Mouse (Mus musculus) MEL (cell line): Measurements from ENCODE around the gene Spry1. TPM values are rescaled to one million over a fixed set of nuclear protein-coding genes. Genes with fewer than 3 reads are reported as not detected.

Experiments used
- DNase-seq: peaks from one replicate; pipeline ENCODE4 v3.0.0; 2011; ENCODE audit warnings: low read depth, low spot score
- H3K27ac ChIP-seq: 2 replicates; pipeline ENCODE4 v1.5.1; 2012; ENCODE audit warnings: low read depth, mild to moderate bottlenecking, control low read depth, low read length, moderate library complexity; ENCODE audit not compliant: control insufficient read depth
- H3K27me3 ChIP-seq, 2 experiments: fragments of 150-350 bp in 1 of 2; sonication (generic) in 1 of 2; 2 replicates each; pipeline ENCODE4 v1.6.1; 2012; ENCODE audit warnings: low read length in 2 of 2, mild to moderate bottlenecking in 2 of 2, improper control_type of control experiment in 1 of 2, moderate library complexity in 1 of 2; ENCODE audit not compliant: insufficient read depth in 2 of 2, control insufficient read depth in 1 of 2
- H3K36me3 ChIP-seq, 2 experiments: 2 replicates each; pipeline ENCODE4 v1.6.1; 2012 to 2014; ENCODE audit warnings: low read length in 2 of 2, improper control_type of control experiment in 1 of 2, inconsistent platforms in 1 of 2, mild to moderate bottlenecking in 1 of 2; ENCODE audit not compliant: insufficient read depth in 2 of 2, control insufficient read depth in 1 of 2
- H3K4me1 ChIP-seq, 2 experiments: fragments of 150-350 bp in 1 of 2; sonication (generic) in 1 of 2; 2 replicates each; pipeline ENCODE4 v1.6.1; 2012; ENCODE audit warnings: low read length in 2 of 2, improper control_type of control experiment in 1 of 2, mild to moderate bottlenecking in 1 of 2; ENCODE audit not compliant: insufficient read depth in 2 of 2, control insufficient read depth in 1 of 2
- H3K4me3 ChIP-seq, 2 experiments: fragments of 150-350 bp in 1 of 2; sonication (generic) in 1 of 2; 2 replicates each; pipeline ENCODE4 v1.5.1; 2012; ENCODE audit warnings: low read depth in 2 of 2, low read length in 2 of 2, mild to moderate bottlenecking in 2 of 2, moderate library complexity in 2 of 2, control low read depth in 1 of 2, improper control_type of control experiment in 1 of 2; ENCODE audit not compliant: control insufficient read depth in 1 of 2, insufficient read depth in 1 of 2
- H3K79me2 ChIP-seq: 2 replicates; pipeline ENCODE4 v1.6.1; 2012; ENCODE audit warnings: mild to moderate bottlenecking, low read length, moderate library complexity; ENCODE audit not compliant: control insufficient read depth, poor library complexity, insufficient read depth
- H3K9ac ChIP-seq: 2 replicates; pipeline ENCODE4 v1.6.1; 2012; ENCODE audit warnings: low read depth, mild to moderate bottlenecking, control low read depth, low read length, moderate library complexity; ENCODE audit not compliant: control insufficient read depth, poor library complexity, severe bottlenecking
- H3K9me3 ChIP-seq: fragments of 150-350 bp; sonication (generic); replicated peaks from 2 replicates; pipeline ENCODE4 v1.6.1; 2012; ENCODE audit warnings: mild to moderate bottlenecking, low read length, improper control_type of control experiment, moderate library complexity; ENCODE audit not compliant: insufficient read depth
- CHD1 ChIP-seq: IDR thresholded peaks from 2 replicates; pipeline ENCODE4 v1.6.1; 2012; ENCODE audit warnings: low read depth, mild to moderate bottlenecking, inconsistent platforms, low read length, improper control_type of control experiment
- CTCF ChIP-seq, 3 experiments: IDR thresholded peaks in 2 of 3; conservative IDR thresholded peaks in 1 of 3; 2 replicates each; pipeline ENCODE4 v1.5.1; 2011 to 2012; ENCODE audit warnings: low read length in 3 of 3, low read depth in 2 of 3, mild to moderate bottlenecking in 2 of 3, improper control_type of control experiment in 1 of 3, inconsistent platforms in 1 of 3, mixed read lengths in 1 of 3, moderate library complexity in 1 of 3; ENCODE audit not compliant: control insufficient read depth in 1 of 3, insufficient read depth in 1 of 3, poor library complexity in 1 of 3, severe bottlenecking in 1 of 3
- E2F4 ChIP-seq: IDR thresholded peaks from 2 replicates; pipeline ENCODE4 v1.6.1; 2011; ENCODE audit warnings: low read depth, low read length, improper control_type of control experiment, borderline replicate concordance
- ELF1 ChIP-seq: IDR thresholded peaks from 2 replicates; pipeline ENCODE4 v1.6.1; 2014; ENCODE audit warnings: low read depth, mild to moderate bottlenecking, inconsistent platforms, low read length, improper control_type of control experiment, moderate library complexity
- EP300 ChIP-seq, 2 experiments: IDR thresholded peaks; 2 replicates each; pipeline ENCODE4 v1.6.1; 2011; ENCODE audit warnings: improper control_type of control experiment in 2 of 2, low read length in 2 of 2, low read depth in 1 of 2, mild to moderate bottlenecking in 1 of 2
- KAT2A ChIP-seq: conservative IDR thresholded peaks from 2 replicates; pipeline ENCODE4 v1.6.1; 2012; ENCODE audit warnings: low read depth, low read length, improper control_type of control experiment, inconsistent platforms
- MAFK ChIP-seq: IDR thresholded peaks from 2 replicates; pipeline ENCODE4 v1.6.1; 2011; ENCODE audit warnings: low read depth, mild to moderate bottlenecking, low read length, improper control_type of control experiment, borderline replicate concordance
- MAX ChIP-seq: IDR thresholded peaks from 2 replicates; pipeline ENCODE4 v1.6.1; 2011; ENCODE audit warnings: low read length, improper control_type of control experiment
- MAZ ChIP-seq: IDR thresholded peaks from 2 replicates; pipeline ENCODE4 v1.6.1; 2012; ENCODE audit warnings: low read depth, mild to moderate bottlenecking, inconsistent platforms, low read length, improper control_type of control experiment
- MXI1 ChIP-seq: IDR thresholded peaks from 2 replicates; pipeline ENCODE4 v1.6.1; 2011; ENCODE audit warnings: mild to moderate bottlenecking, low read depth, low read length, improper control_type of control experiment
- POLR2A ChIP-seq, 2 experiments: IDR thresholded peaks; 2 replicates each; pipeline ENCODE4 v1.6.1; 2011 to 2012; ENCODE audit warnings: low read length in 2 of 2, mild to moderate bottlenecking in 2 of 2, control low read depth in 1 of 2, improper control_type of control experiment in 1 of 2, low read depth in 1 of 2, moderate library complexity in 1 of 2; ENCODE audit not compliant: control insufficient read depth in 1 of 2, insufficient read depth in 1 of 2, poor library complexity in 1 of 2
- POLR2AphosphoS2 ChIP-seq: IDR thresholded peaks from 2 replicates; pipeline ENCODE4 v1.6.1; 2011; ENCODE audit warnings: low read length, improper control_type of control experiment
- POLR2AphosphoS5 ChIP-seq: IDR thresholded peaks from 2 replicates; pipeline ENCODE4 v1.6.1; 2012; ENCODE audit warnings: low read depth, borderline replicate concordance, mild to moderate bottlenecking, inconsistent platforms, low read length, moderate library complexity, mixed read lengths
- RAD21 ChIP-seq: IDR thresholded peaks from 2 replicates; pipeline ENCODE4 v1.6.1; 2011; ENCODE audit warnings: mild to moderate bottlenecking, low read depth, low read length, improper control_type of control experiment
- RCOR1 ChIP-seq: IDR thresholded peaks from 2 replicates; pipeline ENCODE4 v1.6.1; 2012; ENCODE audit warnings: low read depth, mild to moderate bottlenecking, inconsistent platforms, low read length, improper control_type of control experiment
- SIN3A ChIP-seq: IDR thresholded peaks from 2 replicates; pipeline ENCODE4 v1.6.1; 2012; ENCODE audit warnings: low read length, improper control_type of control experiment, inconsistent platforms
- TAL1 ChIP-seq: IDR thresholded peaks from 2 replicates; pipeline ENCODE4 v1.6.1; 2012; ENCODE audit warnings: mild to moderate bottlenecking, inconsistent platforms, low read length, moderate library complexity, mixed read lengths
- TBP ChIP-seq: IDR thresholded peaks from 2 replicates; pipeline ENCODE4 v1.8.0; 2011; ENCODE audit warnings: low read depth, low read length, improper control_type of control experiment
- UBTF ChIP-seq: IDR thresholded peaks from 2 replicates; pipeline ENCODE4 v1.6.1; 2012; ENCODE audit warnings: low read depth, mild to moderate bottlenecking, inconsistent platforms, low read length, improper control_type of control experiment, moderate library complexity, borderline replicate concordance; ENCODE audit not compliant: insufficient read depth
- USF1 ChIP-seq: IDR thresholded peaks from 2 replicates; pipeline ENCODE4 v1.6.1; 2014; ENCODE audit warnings: low read depth, mild to moderate bottlenecking, inconsistent platforms, low read length, improper control_type of control experiment, moderate library complexity
- ZC3H11A ChIP-seq: IDR thresholded peaks from 2 replicates; pipeline ENCODE4 v1.6.1; 2012; ENCODE audit warnings: low read depth, mild to moderate bottlenecking, inconsistent platforms, low read length, improper control_type of control experiment
- ZNF384 ChIP-seq: IDR thresholded peaks from 2 replicates; pipeline ENCODE4 v1.6.1; 2012; ENCODE audit warnings: low read depth, mild to moderate bottlenecking, inconsistent platforms, low read length, improper control_type of control experiment
- polyA plus RNA-seq, 2 experiments: library from polyadenylated mRNA; stranded (reverse) in 1 of 2; unstranded in 1 of 2; fragments of >175 nt in 1 of 2; fragments of >200 nt in 1 of 2; gene quantifications; 2 replicates each; pipeline versions ENCODE4 v1.2.1 to v1.2.4; 2012; ENCODE audit warnings: low replicate concordance in 2 of 2, low read depth in 1 of 2; ENCODE audit not compliant: insufficient read length in 2 of 2, insufficient read depth in 1 of 2, missing spikeins in 1 of 2
- total RNA-seq: library from RNA; depleted of rRNA; stranded (reverse); fragments of 300-350 nt; gene quantifications from 2 replicates; pipeline ENCODE4 v1.2.3, GENCODE M21; 2012; rRNA removed

Spry1 gene
- 0.10 TPM in 1 of 2 replicates, not detected in the other for total RNA-seq
- polyA plus RNA-seq: under 1 TPM in 1 of 2 experiments, not detected in 1; 0.31 TPM

DNA sequence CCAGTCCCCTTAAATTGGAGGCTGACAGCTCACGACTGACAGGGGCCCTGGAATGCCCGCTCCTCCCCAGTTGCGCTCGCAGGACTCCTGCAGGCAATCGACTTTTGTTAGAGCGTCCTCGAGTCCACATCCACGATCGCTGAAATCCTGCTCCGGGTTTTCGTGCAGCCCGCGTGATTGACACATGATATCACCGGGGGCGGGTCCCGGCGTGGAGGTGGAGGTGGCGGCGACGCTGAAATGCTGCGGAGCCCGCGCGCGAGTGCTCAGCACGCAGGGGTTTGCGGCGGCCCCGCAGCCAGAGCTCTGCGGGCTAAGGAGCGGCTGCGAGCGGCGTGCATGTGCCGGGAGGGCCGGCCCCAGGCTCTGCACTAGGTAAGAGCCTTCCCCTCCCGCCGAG, at the start of gene Spry1:
TSS of gene Spry1 (plus strand) at position 258 of the 400 bp plus-strand sequence.
- no peak within 1 kb of the TSS for H3K27ac ChIP-seq
- peaks cover 1 to 2% of the 10 kb centered on the region in 2 experiments; a peak in 2 of 4 replicates for H3K27me3 ChIP-seq
- peak within 1 kb of the TSS; percentile 2; the same call in 1 of the 2 replicates for H3K9ac ChIP-seq
- no peaks in the 10 kb centered on the region for H3K36me3 ChIP-seq
- no peaks in the 10 kb centered on the region for H3K79me2 ChIP-seq
- TF ChIP-seq RCOR1 (no peak), EP300 (IDR thresholded peaks at IDR 0.05; ENCODE audit: low read depth in 1 of 2, low read length in 2 of 2) (no peak), MXI1 (peak; percentile 41; the same call in 1 of the 2 replicates), KAT2A (no peak), SIN3A (0 out of 2 replicates have a peak, but pooled peaks have one; percentile 40), POLR2AphosphoS5 (no peak), UBTF (0 out of 2 replicates have a peak, but pooled peaks have one; percentile 8)
- H3K4me1 ChIP-seq: no peaks in the 10 kb centered on the region
- peak; percentile 78 for DNase-seq
- H3K4me3 ChIP-seq: peak within 1 kb of the TSS; percentile 39 to 48
- no peaks in the 10 kb centered on the region for H3K9me3 ChIP-seq

DNA sequence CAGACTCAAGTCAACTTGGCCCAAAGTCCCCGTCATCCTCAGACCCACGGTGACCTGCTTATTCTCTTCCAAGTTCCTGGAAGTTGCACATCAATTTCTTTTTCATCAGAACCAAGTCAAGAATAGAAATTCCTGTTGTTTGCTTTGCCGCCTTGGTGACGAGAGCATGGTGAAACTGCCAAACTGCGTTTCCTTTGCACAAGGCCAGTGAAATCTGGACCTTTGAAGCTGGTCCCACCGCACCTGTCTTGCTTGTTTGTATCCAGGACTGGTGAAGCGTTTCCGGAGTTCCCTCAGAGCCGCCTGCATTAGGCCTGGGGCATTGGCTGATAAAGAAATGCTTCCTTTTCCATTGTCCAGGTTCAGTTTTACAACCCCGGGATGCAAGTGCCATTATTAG, 44.0 kb upstream of the Spry1 start:
- Histone ChIP-seq H3K27me3 (no peaks in the 10 kb centered on the region), H3K79me2 (no peaks in the 10 kb centered on the region), H3K4me3 (no peak overlapping the region), H3K9me3 (no peaks in the 10 kb centered on the region), H3K9ac (no peak overlapping the region), H3K36me3 (no peaks in the 10 kb centered on the region), H3K27ac (no peak overlapping the region), H3K4me1 (no peaks in the 10 kb centered on the region)
- DNase-seq: no peak
- TF ChIP-seq KAT2A (no peak), ELF1 (no peak), MAZ (no peak), ZC3H11A (no peak), POLR2AphosphoS2 (no peak), POLR2AphosphoS5 (no peak), E2F4 (no peak), TAL1 (no peak), CTCF (IDR thresholded peaks at IDR 0.05 in 2 of 3, conservative IDR thresholded peaks at IDR 0.05 in 1 of 3; ENCODE audit: control insufficient read depth in 1 of 3, insufficient read depth in 1 of 3, low read depth in 2 of 3, low read length in 3 of 3, poor library complexity in 1 of 3, severe bottlenecking in 1 of 3) (no peak), MAFK (no peak), ZNF384 (no peak), RAD21 (no peak), POLR2A (IDR thresholded peaks at IDR 0.05; ENCODE audit: control insufficient read depth in 1 of 2, insufficient read depth in 1 of 2, low read depth in 1 of 2, low read length in 2 of 2, poor library complexity in 1 of 2) (no peak), RCOR1 (no peak), MAX (no peak), USF1 (no peak), CHD1 (no peak), TBP (no peak)
